Mouse (Mus musculus) stomach, postnatal 0 days (tissue): ENCODE measurements around the gene Tlcd2.

Experiments
- CTCF ChIP-seq: IDR thresholded peaks from 2 replicates; pipeline ENCODE4 v1.5.1; 2016; ENCODE audit warnings: antibody characterized with exemption, low read depth, mild to moderate bottlenecking, moderate library complexity
- EP300 ChIP-seq: optimal IDR thresholded peaks from 2 replicates; pipeline ENCODE3; 2016; ENCODE audit warnings: antibody characterized with exemption

- TF ChIP-seq CTCF (no peak), EP300 (no peak)
Measured at GRCm38 (mm10) chr11:75486601-75487285, 25.2 kb downstream of the Tlcd2 start, which contains the start of gene Prpf8.
